Mouse (Mus musculus): Measurements from ENCODE around the gene Ccdc18. TPM values are rescaled to one million over a fixed set of nuclear protein-coding genes. Genes with fewer than 3 reads are reported as not detected.
"Not testable (repeated sequence)": the region's sequence is repeated elsewhere in the genome, so short reads cannot be mapped to it uniquely, and the experiment has no call there.

Ccdc18 gene
- 1 to 10 TPM; 1.3 to 2.1 TPM for total RNA-seq (2021)

- DNase-seq = peak; percentile 97
These were observed at the start of gene Ccdc18, which contains the start of gene Tmed5 for GRCm38 (mm10) chr5:108132441-108133243. Gene Ccdc18, plus strand, starts transcription at chr5:108132875. Gene Tmed5, minus strand, starts transcription at chr5:108132620.

DNA sequence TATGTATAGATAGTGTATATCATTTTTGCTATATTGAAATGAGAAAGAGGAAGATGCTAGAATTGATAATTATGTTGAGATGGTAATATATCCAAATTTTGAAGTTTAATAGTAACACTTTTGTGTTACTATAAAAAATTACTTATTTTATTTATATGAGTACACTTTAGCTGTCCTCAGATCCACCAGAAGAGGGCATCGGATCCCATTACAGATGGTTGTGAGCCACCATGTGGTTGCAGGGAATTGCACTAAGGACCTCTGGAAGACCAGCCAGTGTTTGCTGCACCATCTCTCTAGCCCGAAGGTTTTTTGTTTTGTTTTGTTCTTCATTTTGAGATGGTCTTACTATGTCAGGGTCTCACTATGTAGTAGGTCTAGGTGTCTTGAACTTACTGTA is 47.2 kb upstream of the Ccdc18 start:
- no peak for DNase-seq

DNA sequence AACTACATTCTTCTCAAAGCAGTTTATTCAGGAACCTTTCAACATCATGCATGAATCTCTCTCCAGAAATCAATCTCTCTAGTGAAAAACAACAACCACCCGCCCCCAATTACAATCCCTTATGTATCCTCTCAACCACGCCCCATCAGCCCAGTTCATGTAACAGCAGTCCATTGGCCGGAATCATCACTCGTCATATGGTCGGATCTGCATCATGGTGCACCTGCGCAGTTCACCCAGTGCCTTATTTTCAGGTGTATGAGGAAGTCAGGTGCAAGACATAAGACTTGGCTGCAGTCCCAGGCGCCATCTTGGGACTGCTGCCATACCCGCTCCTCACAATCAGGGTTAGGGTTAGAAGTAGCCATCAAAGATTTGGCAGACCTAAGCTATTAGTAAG is 39.9 kb upstream of the Ccdc18 start:
- DNase-seq = not testable (repeated sequence)

DNA sequence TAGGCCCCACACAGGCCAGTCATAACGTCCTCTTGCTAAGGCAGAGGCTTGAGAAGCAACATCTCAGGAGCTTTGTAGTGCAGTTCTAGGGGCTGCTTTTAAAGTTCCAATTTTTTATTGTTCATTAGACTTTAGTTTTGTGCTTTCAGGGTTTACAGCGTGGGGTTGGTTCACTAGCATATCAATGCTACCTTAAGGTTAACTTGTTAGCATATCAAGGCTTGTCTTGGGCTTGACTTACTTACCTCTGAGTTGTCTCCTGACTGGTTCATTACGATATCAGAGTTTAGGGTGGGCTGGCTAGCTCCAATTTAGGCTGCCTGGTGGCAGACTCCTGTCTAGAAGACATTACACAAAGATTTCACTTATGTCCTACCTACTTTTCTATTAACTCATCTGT is 35.0 kb upstream of the Ccdc18 start:
- no peak for DNase-seq

GRCm38 (mm10) chr5:108100196-108100595 is 32.5 kb upstream of the Ccdc18 start:
- peak; percentile 52 for DNase-seq

DNA sequence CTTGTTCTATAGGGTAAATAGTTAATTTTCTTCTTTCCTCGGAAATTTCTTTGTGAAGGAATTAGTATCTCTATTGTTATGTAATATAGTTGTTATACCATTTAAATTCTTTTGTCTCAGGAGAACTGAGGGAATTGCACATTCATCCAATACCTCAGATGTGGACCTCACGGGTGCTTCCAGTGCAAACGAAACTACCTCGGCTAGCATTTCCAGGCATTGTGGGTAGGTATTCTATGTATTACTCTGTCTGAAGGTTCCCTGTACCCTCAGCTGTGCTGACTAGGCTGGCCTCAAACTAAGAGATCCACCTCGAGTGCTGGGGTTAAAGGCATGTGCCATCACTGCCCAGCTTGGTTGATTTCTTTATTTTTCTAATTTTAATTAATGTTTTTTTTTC is 28.4 kb upstream of the Ccdc18 start:
- no peak for DNase-seq

GRCm38 (mm10) chr5:108109346-108109745 is 23.3 kb upstream of the Ccdc18 start:
- DNase-seq = no peak

DNA sequence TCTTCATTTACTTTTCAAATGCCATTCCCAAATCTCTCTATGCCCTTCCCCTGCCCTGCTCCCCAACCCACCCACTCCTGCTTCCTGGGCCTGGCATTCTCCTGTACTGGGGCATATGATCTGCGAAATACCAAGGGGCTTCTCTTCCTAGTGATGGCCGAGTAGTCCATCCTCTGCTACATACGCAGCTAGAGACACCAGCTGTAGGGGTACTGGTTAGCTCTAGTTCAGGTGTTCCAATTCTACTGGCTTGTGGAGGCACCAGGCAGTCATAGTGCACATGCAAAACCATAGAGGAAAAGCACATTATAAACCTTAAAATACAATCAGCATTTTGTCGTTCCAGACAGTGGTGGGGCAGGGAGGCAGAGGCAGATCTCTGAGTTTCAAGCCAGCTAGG is 15.0 kb upstream of the Ccdc18 start:
- DNase-seq = no peak

DNA sequence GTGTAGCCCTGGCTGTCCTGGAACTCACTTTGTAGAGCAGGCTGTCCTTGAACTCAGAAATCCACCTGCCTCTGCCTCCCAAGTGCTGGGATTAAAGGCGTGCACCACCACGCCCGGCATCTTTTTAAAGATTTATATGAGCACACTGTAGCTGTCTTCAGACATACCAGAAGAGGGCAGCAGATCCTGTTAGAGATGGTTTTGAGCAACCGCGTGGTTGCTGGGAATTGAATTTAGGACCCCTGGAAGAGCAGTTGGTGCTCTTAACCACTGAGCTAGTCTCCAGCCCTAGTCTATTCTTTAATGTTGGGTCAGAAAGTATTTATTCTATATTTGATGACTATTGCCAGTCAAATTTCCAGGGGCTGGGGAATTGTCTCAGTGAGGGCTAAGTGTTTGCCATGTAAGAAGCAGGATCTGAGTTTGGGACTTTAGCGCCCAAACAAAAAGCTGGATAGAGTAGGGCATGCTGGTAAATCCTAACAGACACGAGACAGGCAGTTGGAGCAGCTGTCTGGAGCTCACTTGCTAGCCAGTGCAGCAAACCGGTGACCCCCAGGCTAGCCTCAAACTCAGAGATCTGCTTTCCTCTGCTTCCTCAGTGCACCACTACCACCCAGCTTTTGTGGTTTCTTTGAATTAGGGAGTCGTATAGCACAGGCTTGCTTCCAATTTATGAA is 12.3 kb upstream of the Ccdc18 start:
- DNase-seq = no peak

GRCm38 (mm10) chr5:108131849-108132440 is 730 bp upstream of the Ccdc18 start:
- peak; percentile 67 for DNase-seq

DNA sequence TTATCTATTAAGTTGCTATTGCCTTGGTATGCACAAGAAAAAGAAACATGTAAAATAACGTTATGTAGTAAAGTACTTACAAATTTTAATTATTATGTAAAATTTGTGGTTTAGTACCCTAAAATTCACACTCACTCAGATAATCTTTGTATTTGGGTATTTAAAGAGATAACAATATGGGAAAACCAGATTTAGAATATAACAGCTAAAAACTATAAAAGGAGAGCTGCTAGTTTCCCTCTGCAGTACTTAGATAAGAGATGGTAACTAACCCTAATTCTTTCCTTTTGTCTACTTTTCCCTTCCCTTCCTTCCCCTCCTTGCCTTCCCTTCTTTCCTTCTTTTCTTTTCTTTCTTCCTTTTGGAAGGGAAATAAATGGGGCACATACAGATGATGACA is 19.9 kb downstream of the Ccdc18 start:
- DNase-seq = no peak

DNA sequence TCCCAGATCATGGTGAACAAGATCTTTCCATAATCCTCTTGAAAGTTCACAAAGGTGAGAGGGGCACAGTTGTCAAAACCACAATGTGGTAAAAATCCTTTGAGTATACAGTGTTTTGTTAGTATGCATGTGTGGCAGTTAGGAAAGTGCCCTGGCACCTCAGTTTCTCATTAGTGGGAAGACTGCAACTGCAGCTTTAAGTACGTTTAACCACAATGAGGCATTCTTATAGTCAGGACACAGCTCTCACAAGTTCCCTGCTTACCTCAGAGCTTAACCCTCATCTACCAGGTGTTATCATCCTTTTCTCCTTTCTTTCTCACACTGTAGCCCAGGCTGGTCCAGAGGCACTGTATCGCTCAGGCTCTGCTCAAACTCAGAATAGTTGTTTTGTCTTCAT is 28.1 kb downstream of the Ccdc18 start:
- DNase-seq = no peak

DNA sequence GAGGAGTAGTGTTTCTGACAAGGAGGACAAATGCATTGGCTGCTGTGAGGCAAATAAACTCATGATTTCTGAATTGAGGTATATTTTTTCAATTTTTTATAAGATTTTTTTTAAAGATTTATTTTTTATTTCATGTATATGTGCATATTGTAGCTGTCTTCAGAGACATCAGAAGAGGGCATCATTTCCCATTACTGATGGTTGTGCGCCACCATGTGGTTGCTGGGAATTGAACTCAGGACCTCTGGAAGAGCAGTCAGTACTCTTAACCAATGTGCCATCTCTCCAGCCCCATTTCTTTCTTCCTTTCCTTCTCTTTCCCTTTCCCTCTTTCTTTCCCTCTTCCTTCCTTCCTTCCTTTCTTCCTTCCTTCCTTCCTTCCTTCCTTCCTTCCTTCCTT is 31.0 kb downstream of the Ccdc18 start:
- DNase-seq = peak; percentile 58

- DNase-seq = no peak
These were observed 51.4 kb downstream of the Ccdc18 start for GRCm38 (mm10) chr5:108184050-108184449.

DNA sequence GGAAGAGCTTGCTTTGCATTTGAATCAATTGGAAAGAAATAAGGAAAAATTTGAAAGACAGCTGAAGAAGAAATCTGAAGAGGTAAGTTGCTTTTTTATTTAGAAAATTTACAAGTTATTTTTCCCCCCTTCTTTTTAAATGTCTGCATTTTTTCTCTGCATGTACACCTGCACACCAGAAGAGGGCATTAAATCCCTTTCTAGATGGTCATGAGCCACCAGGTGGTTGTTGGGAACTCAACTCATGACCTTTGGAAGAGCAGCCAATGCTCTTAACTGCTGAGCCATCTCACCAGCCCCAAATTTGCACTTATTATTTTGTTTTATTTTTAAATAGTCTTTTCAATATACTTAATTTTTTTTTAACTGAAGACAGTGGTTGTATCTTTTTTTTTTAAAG is 56.3 kb downstream of the Ccdc18 start:
- DNase-seq = no peak

DNA sequence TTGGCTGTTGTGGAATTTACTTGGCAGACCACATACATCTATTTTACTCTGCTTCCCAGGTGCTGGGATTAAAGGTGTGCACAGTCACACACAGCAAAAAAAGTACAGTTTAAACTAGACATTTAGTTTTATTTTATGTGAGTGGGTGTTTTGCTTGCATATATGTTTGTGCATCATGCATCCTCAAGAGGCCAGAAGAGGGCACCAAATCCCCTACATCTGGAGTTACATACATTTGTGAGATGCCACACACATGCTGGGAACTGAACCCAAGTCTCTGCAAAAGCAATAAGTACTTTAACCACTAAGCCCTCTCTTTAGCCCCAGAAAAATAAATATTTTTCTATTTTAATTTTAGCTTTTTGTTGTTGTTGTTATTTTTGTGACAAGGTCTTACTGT is 73.3 kb downstream of the Ccdc18 start:
- DNase-seq = no peak

DNA sequence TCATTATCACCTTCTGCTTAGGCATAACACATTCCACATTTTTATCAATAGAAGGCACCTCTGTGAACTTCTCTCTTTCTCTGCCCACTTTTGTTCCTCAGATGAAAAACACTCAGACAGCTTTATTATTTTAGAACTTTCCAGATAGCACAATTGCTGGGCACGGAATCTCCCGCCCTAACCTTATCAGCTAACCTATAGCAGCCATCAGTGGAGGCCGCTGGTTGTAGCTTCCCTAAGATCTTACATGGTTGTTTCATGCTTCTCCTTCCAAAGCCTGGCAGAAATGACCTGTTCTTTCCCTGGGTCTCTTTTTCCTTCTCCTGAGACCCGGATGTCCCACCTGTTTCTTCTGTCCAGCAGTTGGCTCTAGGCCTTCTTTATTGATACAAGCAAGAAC is 78.8 kb downstream of the Ccdc18 start:
- no peak for DNase-seq

GRCm38 (mm10) chr5:108214928-108215327 is 82.3 kb downstream of the Ccdc18 start:
- DNase-seq = no peak

DNA sequence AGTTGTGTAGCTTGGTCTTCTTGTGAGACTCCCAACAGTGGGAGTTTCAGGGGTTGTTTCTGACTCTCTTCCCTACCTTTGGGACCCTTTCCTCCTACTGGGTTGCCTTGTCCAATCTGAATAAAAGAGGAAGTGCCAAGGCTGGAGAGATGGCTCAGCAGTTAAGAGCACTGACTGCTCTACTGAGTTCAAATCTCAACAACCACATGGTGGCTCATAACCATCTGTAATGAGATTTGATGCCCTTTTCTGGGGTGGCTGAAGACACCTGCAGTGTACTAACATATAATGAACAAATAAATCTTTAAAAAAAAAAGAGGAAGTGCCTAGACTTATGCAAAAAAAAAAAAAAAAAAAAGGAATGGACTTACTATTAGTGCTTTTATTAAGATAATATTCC is 91.4 kb downstream of the Ccdc18 start:
- no peak for DNase-seq

DNA sequence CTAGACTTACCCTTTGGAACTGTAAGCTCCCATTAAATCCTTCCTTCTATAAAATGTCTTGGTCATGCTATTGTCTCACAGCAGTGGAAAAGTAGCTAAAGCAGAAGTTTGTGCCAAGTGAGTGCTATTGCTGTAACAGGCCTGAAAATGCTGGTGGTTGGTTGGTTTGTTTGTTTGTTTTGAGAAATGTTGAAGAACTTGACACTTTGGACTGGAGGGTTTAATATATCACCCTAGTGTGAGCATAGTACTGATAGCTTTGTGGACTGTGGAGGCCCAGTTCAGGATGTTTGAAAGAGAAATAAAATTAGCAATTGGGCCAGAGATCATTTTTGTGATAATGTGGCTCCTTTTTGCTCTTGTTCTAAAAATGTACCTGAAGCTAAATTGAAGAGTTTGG is 93.5 kb downstream of the Ccdc18 start:
- DNase-seq = no peak

DNA sequence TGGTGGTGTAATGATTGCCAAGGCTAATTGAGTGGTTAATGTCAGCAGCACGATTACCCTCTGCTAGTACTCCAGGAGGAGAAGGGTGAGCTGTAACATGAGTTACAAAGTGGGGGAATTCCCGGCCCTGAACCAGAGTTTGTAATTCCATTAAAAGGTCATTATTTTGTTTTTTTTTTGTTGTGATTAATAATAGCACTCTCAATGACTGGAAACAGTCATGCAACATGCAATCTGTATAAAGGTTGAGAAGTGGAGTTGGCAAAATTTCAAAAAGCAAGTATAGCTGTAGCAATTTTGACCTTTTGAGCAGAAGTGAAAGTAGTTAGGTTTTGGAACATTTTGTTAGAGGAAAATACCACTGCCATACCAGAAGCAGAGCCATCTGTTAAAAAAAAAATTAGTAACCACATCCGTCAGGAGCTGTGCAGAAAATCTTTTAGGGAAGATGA is 113.7 kb downstream of the Ccdc18 start:
- DNase-seq = no peak

DNA sequence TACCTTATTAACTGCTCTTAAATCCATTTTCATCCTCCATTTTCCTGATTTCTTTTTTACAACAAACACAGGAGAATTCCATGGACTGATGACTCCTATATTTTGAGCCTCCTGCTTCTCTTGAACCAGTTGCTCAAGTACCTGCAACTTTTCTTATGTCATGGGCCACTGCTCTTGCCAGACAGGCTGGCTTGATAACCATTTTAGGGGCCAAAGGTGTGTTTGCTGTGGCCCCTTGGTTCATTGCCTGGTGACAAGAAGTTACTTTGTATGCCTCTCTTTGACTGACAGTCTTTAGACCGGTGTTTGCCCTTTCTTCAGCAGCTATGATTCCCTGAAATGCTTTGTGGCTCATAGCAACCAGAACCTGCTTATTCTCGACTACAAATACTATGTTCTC is 117.4 kb downstream of the Ccdc18 start:
- no peak for DNase-seq

DNA sequence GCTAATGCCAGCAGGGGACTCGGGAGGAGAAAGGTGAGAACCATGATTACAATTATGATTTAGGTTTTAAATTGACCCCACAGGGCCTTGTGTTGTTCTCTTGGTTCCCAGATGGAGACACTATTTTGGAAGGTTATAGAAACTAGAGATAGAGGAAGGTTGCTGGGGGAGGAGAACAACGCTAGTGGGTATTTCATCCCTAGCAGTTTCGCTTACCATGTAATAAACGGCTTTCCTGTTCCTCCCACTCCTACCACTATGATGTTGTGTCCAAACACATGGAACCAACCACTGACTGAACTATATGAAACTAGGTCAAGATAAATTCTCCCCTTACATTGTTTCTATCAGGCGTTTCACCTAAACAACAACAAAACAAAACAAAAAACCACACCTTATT is 122.6 kb downstream of the Ccdc18 start:
- DNase-seq = no peak

DNA sequence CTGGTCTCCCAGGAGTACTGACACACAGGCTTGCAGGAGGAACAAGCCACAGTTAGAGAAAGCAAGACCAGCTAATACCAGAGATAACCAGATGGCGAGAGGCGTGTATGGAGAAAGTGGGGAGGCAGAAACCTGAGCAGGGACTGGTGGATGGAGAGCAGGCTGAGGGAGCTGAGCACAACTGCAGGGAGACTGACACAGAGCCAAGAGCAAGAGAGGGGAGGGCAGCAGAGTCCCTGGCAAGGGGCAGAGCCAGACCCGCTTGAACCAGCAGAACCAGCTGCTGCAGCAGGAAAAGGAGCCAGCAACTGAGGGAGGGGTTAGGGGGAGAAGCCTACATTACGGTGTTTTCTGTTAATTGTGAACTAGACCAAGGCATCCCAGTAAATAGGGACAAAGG is 130.0 kb downstream of the Ccdc18 start:
- DNase-seq = peak; percentile 16
